Mouse (Mus musculus) hindbrain, embryonic 13.5 days (tissue): ENCODE data around the gene Car8. TPM values are rescaled to one million over a fixed set of nuclear protein-coding genes. Genes with fewer than 3 reads are reported as not detected.
"Not testable (repeated sequence)": the region's sequence is repeated elsewhere in the genome, so short reads cannot be mapped to it uniquely, and the experiment has no call there.

ENCODE experiments used
- ATAC-seq: fragments of 200-750 bp; cut with Nextera tagmentation; 2 replicates; pipeline ENCODE4 v1.8.0; 2017; ENCODE audit warnings: moderate TSS enrichment; ENCODE audit not compliant: low FRiP score
- H3K27ac ChIP-seq: fragments of 300-500 bp; sonication (generic); 2 replicates; pipeline ENCODE4 v1.5.1; 2015; ENCODE audit warnings: inconsistent platforms, mild to moderate bottlenecking, moderate library complexity
- H3K27me3 ChIP-seq: fragments of 300-500 bp; sonication (generic); 2 replicates; pipeline ENCODE4 v1.6.1; 2015; ENCODE audit warnings: mild to moderate bottlenecking, inconsistent platforms
- H3K36me3 ChIP-seq: fragments of 300-500 bp; sonication (generic); 2 replicates; pipeline ENCODE4 v1.6.1; 2015; ENCODE audit warnings: mild to moderate bottlenecking, inconsistent platforms
- H3K4me1 ChIP-seq: fragments of 300-500 bp; sonication (generic); replicated peaks from 2 replicates; pipeline ENCODE4 v1.6.1; 2015; ENCODE audit warnings: inconsistent platforms
- H3K4me2 ChIP-seq: fragments of 300-500 bp; sonication (generic); 2 replicates; pipeline ENCODE4 v1.6.1; 2015; ENCODE audit warnings: inconsistent platforms, mild to moderate bottlenecking, moderate library complexity
- H3K4me3 ChIP-seq: fragments of 300-500 bp; sonication (generic); 2 replicates; pipeline ENCODE4 v1.5.1; 2015; ENCODE audit warnings: mild to moderate bottlenecking, inconsistent platforms
- H3K9ac ChIP-seq: fragments of 300-500 bp; sonication (generic); 2 replicates; pipeline ENCODE4 v1.6.1; 2015; ENCODE audit warnings: mild to moderate bottlenecking, inconsistent platforms
- H3K9me3 ChIP-seq: fragments of 300-500 bp; sonication (generic); 2 replicates; pipeline ENCODE4 v1.6.1; 2016; ENCODE audit warnings: inconsistent platforms
- WGBS: fragments of 180-500 bp; shearing (Covaris S2); methylation state at CpG from one replicate; pipeline ENCODE4 v1.1.7; 2015; 5-methylcytosine and 5-hydroxymethylcytosine counted together
- microRNA-seq: library from miRNA; unstranded; fragments of <30 nt; microRNA quantifications from one replicate; pipeline ENCODE4, GENCODE M21; 2016
- polyA plus RNA-seq: library from polyadenylated mRNA; unstranded; fragments of >200 nt; fragmentation: Nextera tagmentation; extraction: Ambion mirVana; gene quantifications from 2 replicates; pipeline ENCODE4 v1.2.1, GENCODE M21; 2015

Car8 gene
- polyA plus RNA-seq, 1 experiment from 2014 or later = 2.4 TPM

DNA sequence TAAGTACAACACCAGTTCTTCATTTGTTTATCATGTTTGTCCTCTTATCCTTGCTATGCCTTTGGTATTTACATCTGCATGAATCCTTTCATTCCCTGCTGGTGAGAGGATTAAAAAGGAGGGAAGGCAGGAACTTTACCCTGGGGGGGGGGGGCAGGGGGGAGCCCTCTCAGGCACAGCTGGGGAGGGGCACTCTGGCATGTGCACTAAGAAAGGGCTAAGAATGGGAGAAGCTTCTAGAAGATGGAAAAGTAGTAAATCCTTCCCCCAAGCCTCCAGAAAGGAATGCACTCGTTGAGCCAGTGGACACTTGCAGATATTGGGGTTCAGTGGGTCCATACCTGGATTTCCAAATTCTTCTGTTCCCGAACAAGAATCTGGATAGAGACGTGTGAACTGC, 141.2 kb downstream of the Car8 start:
- H3K9me3 ChIP-seq = no peaks in the 10 kb centered on the region
- H3K9ac ChIP-seq = no peak overlapping the region
- H3K4me3 ChIP-seq = no peak overlapping the region
- H3K4me2 ChIP-seq = no peak overlapping the region
- peak; percentile 36; the same call in 1 of the 2 replicates for ATAC-seq
- H3K36me3 ChIP-seq = no peaks in the 10 kb centered on the region
- H3K27ac ChIP-seq = no peak overlapping the region
- H3K27me3 ChIP-seq = no peaks in the 10 kb centered on the region
- H3K4me1 ChIP-seq = peaks cover 5% of the 10 kb centered on the region
- 55% methylated on average over 3 of the region's 3 CpGs for WGBS

DNA sequence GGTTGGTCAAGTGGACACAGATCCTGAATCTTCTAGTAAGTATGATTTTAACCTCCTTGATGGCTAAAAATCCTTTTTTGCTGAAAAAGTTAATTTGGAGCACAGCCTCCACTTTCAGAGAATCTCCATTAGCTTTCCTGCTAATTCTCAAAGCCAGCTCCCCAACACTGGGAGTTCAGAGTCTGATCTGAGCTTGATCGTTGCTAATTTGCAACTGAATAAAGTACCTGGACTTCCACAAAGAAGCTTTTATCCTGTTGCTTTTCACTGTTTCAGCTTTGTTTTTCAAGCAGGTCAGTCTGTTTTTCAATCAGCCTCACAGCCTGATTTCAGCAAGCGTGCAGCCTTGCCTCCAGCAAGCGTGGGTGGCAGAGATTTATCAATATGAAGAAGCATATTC, 145.3 kb downstream of the Car8 start:
- not testable (repeated sequence) for H3K9ac ChIP-seq, H3K4me2 ChIP-seq, H3K36me3 ChIP-seq, H3K4me1 ChIP-seq, ATAC-seq, H3K27ac ChIP-seq, H3K4me3 ChIP-seq, H3K9me3 ChIP-seq, H3K27me3 ChIP-seq
- WGBS = 52% methylated on average over 3 of the region's 3 CpGs

Small RNA genes lying within 50 kb of the gene (microRNA-seq; reads per million reads assigned to microRNA genes)
- not detected for gene Gm25355
